Mouse (Mus musculus): ENCODE measurements around the gene Kxd1. TPM values are rescaled to one million over a fixed set of nuclear protein-coding genes. Genes with fewer than 3 reads are reported as not detected.

The Kxd1 gene
- polyA plus RNA-seq, 1 experiment from 2014 or later, result 45.5 TPM

GRCm38 (mm10) chr8:70467907-70468306 is 59.8 kb downstream of the Kxd1 start:
- no peak overlapping the region for H3K4me3 ChIP-seq (replicated peaks; ENCODE audit: low read length)
- WGBS, result 78% methylated on average over 1 of the region's 1 CpGs
- ATAC-seq, result no peak
- H3K36me3 ChIP-seq (ENCODE audit: control insufficient read depth, insufficient read depth), result no peaks in the 10 kb centered on the region
- no peak overlapping the region for H3K9ac ChIP-seq (replicated peaks; ENCODE audit: low read depth, low read length)
- H3K9me3 ChIP-seq (ENCODE audit: control insufficient read depth, low read length), result no peaks in the 10 kb centered on the region
- H3K4me2 ChIP-seq (ENCODE audit: low read length), result no peak overlapping the region
- no peaks in the 10 kb centered on the region for H3K4me1 ChIP-seq (replicated peaks; ENCODE audit: control insufficient read depth, insufficient read depth, low read length)
- H3K27me3 ChIP-seq (replicated peaks; ENCODE audit: control insufficient read depth, insufficient read depth, low read length), result no peaks in the 10 kb centered on the region
- no peak overlapping the region for H3K27ac ChIP-seq (ENCODE audit: low read length)

GRCm38 (mm10) chr8:70467229-70467725 is 60.5 kb downstream of the Kxd1 start:
- no peaks in the 10 kb centered on the region for H3K36me3 ChIP-seq (ENCODE audit: control insufficient read depth, insufficient read depth)
- H3K4me2 ChIP-seq (ENCODE audit: low read length), result no peak overlapping the region
- H3K4me3 ChIP-seq (replicated peaks; ENCODE audit: low read length), result no peak overlapping the region
- no peak for ATAC-seq
- no peaks in the 10 kb centered on the region for H3K27me3 ChIP-seq (replicated peaks; ENCODE audit: control insufficient read depth, insufficient read depth, low read length)
- no peaks in the 10 kb centered on the region for H3K9me3 ChIP-seq (ENCODE audit: control insufficient read depth, low read length)
- no peak overlapping the region for H3K27ac ChIP-seq (ENCODE audit: low read length)
- 85% methylated on average over 5 of the region's 5 CpGs for WGBS
- H3K4me1 ChIP-seq (replicated peaks; ENCODE audit: control insufficient read depth, insufficient read depth, low read length), result no peaks in the 10 kb centered on the region
- H3K9ac ChIP-seq (replicated peaks; ENCODE audit: low read depth, low read length), result no peak overlapping the region

GRCm38 (mm10) chr8:70466771-70467170 is 61.0 kb downstream of the Kxd1 start:
- no peak overlapping the region for H3K9ac ChIP-seq (replicated peaks; ENCODE audit: low read depth, low read length)
- no peaks in the 10 kb centered on the region for H3K9me3 ChIP-seq (ENCODE audit: control insufficient read depth, low read length)
- no peaks in the 10 kb centered on the region for H3K36me3 ChIP-seq (ENCODE audit: control insufficient read depth, insufficient read depth)
- H3K4me3 ChIP-seq (replicated peaks; ENCODE audit: low read length), result no peak overlapping the region
- H3K27me3 ChIP-seq (replicated peaks; ENCODE audit: control insufficient read depth, insufficient read depth, low read length), result no peaks in the 10 kb centered on the region
- H3K27ac ChIP-seq (ENCODE audit: low read length), result no peak overlapping the region
- no peak overlapping the region for H3K4me2 ChIP-seq (ENCODE audit: low read length)
- ATAC-seq, result no peak
- H3K4me1 ChIP-seq (replicated peaks; ENCODE audit: control insufficient read depth, insufficient read depth, low read length), result no peaks in the 10 kb centered on the region
- 82% methylated on average over 11 of the region's 11 CpGs for WGBS

GRCm38 (mm10) chr8:70466305-70466704 is 61.5 kb downstream of the Kxd1 start:
- Histone ChIP-seq H3K4me2 (ENCODE audit: low read length) (no peak overlapping the region), H3K27me3 (replicated peaks; ENCODE audit: control insufficient read depth, insufficient read depth, low read length) (no peaks in the 10 kb centered on the region), H3K4me1 (replicated peaks; ENCODE audit: control insufficient read depth, insufficient read depth, low read length) (no peaks in the 10 kb centered on the region), H3K9ac (replicated peaks; ENCODE audit: low read depth, low read length) (no peak overlapping the region), H3K27ac (ENCODE audit: low read length) (no peak overlapping the region), H3K36me3 (ENCODE audit: control insufficient read depth, insufficient read depth) (no peaks in the 10 kb centered on the region), H3K4me3 (replicated peaks; ENCODE audit: low read length) (no peak overlapping the region), H3K9me3 (ENCODE audit: control insufficient read depth, low read length) (no peaks in the 10 kb centered on the region)
- no peak for ATAC-seq
- whole genome bisulfite sequencing, result 86% methylated on average over 4 of the region's 4 CpGs

GRCm38 (mm10) chr8:70465701-70466100 is 62.1 kb downstream of the Kxd1 start:
- Histone ChIP-seq H3K4me2 (ENCODE audit: low read length) (no peak overlapping the region), H3K9ac (replicated peaks; ENCODE audit: low read depth, low read length) (no peak overlapping the region), H3K27ac (ENCODE audit: low read length) (no peak overlapping the region), H3K36me3 (ENCODE audit: control insufficient read depth, insufficient read depth) (no peaks in the 10 kb centered on the region), H3K4me3 (replicated peaks; ENCODE audit: low read length) (no peak overlapping the region), H3K4me1 (replicated peaks; ENCODE audit: control insufficient read depth, insufficient read depth, low read length) (no peaks in the 10 kb centered on the region), H3K27me3 (replicated peaks; ENCODE audit: control insufficient read depth, insufficient read depth, low read length) (no peaks in the 10 kb centered on the region), H3K9me3 (ENCODE audit: control insufficient read depth, low read length) (no peaks in the 10 kb centered on the region)
- 94% methylated on average over 4 of the region's 4 CpGs for WGBS
- ATAC-seq, result no peak

GRCm38 (mm10) chr8:70464162-70464561 is 63.6 kb downstream of the Kxd1 start:
- no peak overlapping the region for H3K9ac ChIP-seq (replicated peaks; ENCODE audit: low read depth, low read length)
- no peaks in the 10 kb centered on the region for H3K27me3 ChIP-seq (replicated peaks; ENCODE audit: control insufficient read depth, insufficient read depth, low read length)
- H3K4me3 ChIP-seq (replicated peaks; ENCODE audit: low read length), result no peak overlapping the region
- no peaks in the 10 kb centered on the region for H3K9me3 ChIP-seq (ENCODE audit: control insufficient read depth, low read length)
- WGBS, result 87% methylated on average over 6 of the region's 6 CpGs
- no peaks in the 10 kb centered on the region for H3K36me3 ChIP-seq (ENCODE audit: control insufficient read depth, insufficient read depth)
- no peak overlapping the region for H3K27ac ChIP-seq (ENCODE audit: low read length)
- H3K4me1 ChIP-seq (replicated peaks; ENCODE audit: control insufficient read depth, insufficient read depth, low read length), result no peaks in the 10 kb centered on the region
- ATAC-seq, result no peak
- no peak overlapping the region for H3K4me2 ChIP-seq (ENCODE audit: low read length)

GRCm38 (mm10) chr8:70463306-70463705 is 64.5 kb downstream of the Kxd1 start:
- H3K27me3 ChIP-seq (replicated peaks; ENCODE audit: control insufficient read depth, insufficient read depth, low read length), result no peaks in the 10 kb centered on the region
- H3K9ac ChIP-seq (replicated peaks; ENCODE audit: low read depth, low read length), result no peak overlapping the region
- no peak overlapping the region for H3K27ac ChIP-seq (ENCODE audit: low read length)
- peak; percentile 14 for ATAC-seq
- no peaks in the 10 kb centered on the region for H3K4me1 ChIP-seq (replicated peaks; ENCODE audit: control insufficient read depth, insufficient read depth, low read length)
- 52% methylated on average over 4 of the region's 4 CpGs for WGBS
- no peaks in the 10 kb centered on the region for H3K9me3 ChIP-seq (ENCODE audit: control insufficient read depth, low read length)
- no peak overlapping the region for H3K4me3 ChIP-seq (replicated peaks; ENCODE audit: low read length)
- no peak overlapping the region for H3K4me2 ChIP-seq (ENCODE audit: low read length)
- H3K36me3 ChIP-seq (ENCODE audit: control insufficient read depth, insufficient read depth), result no peaks in the 10 kb centered on the region

- H3K36me3 ChIP-seq (ENCODE audit: control insufficient read depth, insufficient read depth), result no peaks in the 10 kb centered on the region
- WGBS, result 92% methylated on average over 8 of the region's 8 CpGs
- H3K4me1 ChIP-seq (replicated peaks; ENCODE audit: control insufficient read depth, insufficient read depth, low read length), result no peaks in the 10 kb centered on the region
- H3K4me3 ChIP-seq (replicated peaks; ENCODE audit: low read length), result no peak overlapping the region
- H3K4me2 ChIP-seq (ENCODE audit: low read length), result no peak overlapping the region
- H3K27me3 ChIP-seq (replicated peaks; ENCODE audit: control insufficient read depth, insufficient read depth, low read length), result no peaks in the 10 kb centered on the region
- no peak overlapping the region for H3K9ac ChIP-seq (replicated peaks; ENCODE audit: low read depth, low read length)
- H3K27ac ChIP-seq (ENCODE audit: low read length), result no peak overlapping the region
- no peak for ATAC-seq
- H3K9me3 ChIP-seq (ENCODE audit: control insufficient read depth, low read length), result no peaks in the 10 kb centered on the region
Measured at GRCm38 (mm10) chr8:70462516-70462813, 65.3 kb downstream of the Kxd1 start.

- Histone ChIP-seq H3K27ac (ENCODE audit: low read length) (no peak overlapping the region), H3K36me3 (ENCODE audit: control insufficient read depth, insufficient read depth) (no peaks in the 10 kb centered on the region), H3K27me3 (replicated peaks; ENCODE audit: control insufficient read depth, insufficient read depth, low read length) (no peaks in the 10 kb centered on the region), H3K9ac (replicated peaks; ENCODE audit: low read depth, low read length) (no peak overlapping the region), H3K9me3 (ENCODE audit: control insufficient read depth, low read length) (no peaks in the 10 kb centered on the region), H3K4me3 (replicated peaks; ENCODE audit: low read length) (no peak overlapping the region), H3K4me1 (replicated peaks; ENCODE audit: control insufficient read depth, insufficient read depth, low read length) (no peaks in the 10 kb centered on the region), H3K4me2 (ENCODE audit: low read length) (no peak overlapping the region)
- WGBS, result 87% methylated on average over 16 of the region's 16 CpGs
- ATAC-seq, result no peak
Measured at GRCm38 (mm10) chr8:70461765-70462515, 65.8 kb downstream of the Kxd1 start.

GRCm38 (mm10) chr8:70460606-70461005 is 67.2 kb downstream of the Kxd1 start:
- H3K4me3 ChIP-seq (replicated peaks; ENCODE audit: low read length), result no peak overlapping the region
- no peaks in the 10 kb centered on the region for H3K4me1 ChIP-seq (replicated peaks; ENCODE audit: control insufficient read depth, insufficient read depth, low read length)
- no peaks in the 10 kb centered on the region for H3K9me3 ChIP-seq (ENCODE audit: control insufficient read depth, low read length)
- H3K27me3 ChIP-seq (replicated peaks; ENCODE audit: control insufficient read depth, insufficient read depth, low read length), result no peaks in the 10 kb centered on the region
- no peak for ATAC-seq
- 86% methylated on average over 9 of the region's 9 CpGs for WGBS
- no peaks in the 10 kb centered on the region for H3K36me3 ChIP-seq (ENCODE audit: control insufficient read depth, insufficient read depth)
- no peak overlapping the region for H3K27ac ChIP-seq (ENCODE audit: low read length)
- no peak overlapping the region for H3K4me2 ChIP-seq (ENCODE audit: low read length)
- no peak overlapping the region for H3K9ac ChIP-seq (replicated peaks; ENCODE audit: low read depth, low read length)

All from forebrain, embryonic 16.5 days (tissue).